In genomic region chr1:171940626-171941025, GRCm38 (mm10) we compare ENCODE assay signal across 31 mouse cellular contexts. TPM values are rescaled to one million over a fixed set of nuclear protein-coding genes. Genes with fewer than 3 reads are reported as not detected.
"Had no signal": no experiment of that assay in that cellular context is flagged by ENCODE, and none has a peak within 500 bp of the region (broad histone marks: within the 10 kb centered on the region; RNA-seq: fewer than 3 reads in every experiment).

No protein-coding gene starts in this region.

- H3K27me3 ChIP-seq: embryonic facial prominence, embryonic 12.5 days; embryonic facial prominence, embryonic 13.5 days; embryonic facial prominence, embryonic 15.5 days; forebrain, embryonic 12.5 days; forebrain, embryonic 13.5 days; forebrain, embryonic 15.5 days had no signal

- H3K9me3 ChIP-seq: embryonic facial prominence, embryonic 10.5 days; embryonic facial prominence, embryonic 12.5 days; embryonic facial prominence, embryonic 13.5 days; embryonic facial prominence, embryonic 15.5 days; forebrain, embryonic 10.5 days; forebrain, embryonic 12.5 days; forebrain, embryonic 13.5 days; forebrain, embryonic 15.5 days had no signal

- H3K4me2 ChIP-seq: embryonic facial prominence, embryonic 12.5 days; embryonic facial prominence, embryonic 13.5 days; embryonic facial prominence, embryonic 15.5 days; forebrain, embryonic 12.5 days; forebrain, embryonic 13.5 days; forebrain, embryonic 15.5 days had no signal

- H3K9ac ChIP-seq: embryonic facial prominence, embryonic 12.5 days; embryonic facial prominence, embryonic 13.5 days; embryonic facial prominence, embryonic 15.5 days; forebrain, embryonic 12.5 days; forebrain, embryonic 13.5 days; forebrain, embryonic 15.5 days; forebrain, postnatal 0 days had no signal

- H3K36me3 ChIP-seq: embryonic facial prominence, embryonic 10.5 days; embryonic facial prominence, embryonic 12.5 days; embryonic facial prominence, embryonic 13.5 days; embryonic facial prominence, embryonic 15.5 days; forebrain, embryonic 10.5 days; forebrain, embryonic 12.5 days; forebrain, embryonic 15.5 days had no signal

- DNase-seq: cerebellum, adult 2 months; cerebellum, adult 8-10 months; cerebellum, adult 9-10 months; cerebellum, adult 9-11 months; cerebellum, postnatal 10 days; cerebellum, postnatal 14 days; cerebellum, postnatal 25 days; cerebellum, postnatal 36 days; embryo, embryonic 11 days; forebrain, postnatal 0 days; gastrocnemius, adult 2 months; gastrocnemius, postnatal 10 days; gastrocnemius, postnatal 14 days; gastrocnemius, postnatal 25 days; gastrocnemius, postnatal 36 days; heart, adult 18-20 months; heart, adult 2 months had no signal

- H3K27ac ChIP-seq: embryonic facial prominence, embryonic 10.5 days; embryonic facial prominence, embryonic 12.5 days; embryonic facial prominence, embryonic 13.5 days; embryonic facial prominence, embryonic 15.5 days; forebrain, embryonic 10.5 days; forebrain, embryonic 12.5 days; forebrain, embryonic 13.5 days; forebrain, embryonic 15.5 days; gastrocnemius, adult 2 months; heart, adult 2 months had no signal

- H3K4me1 ChIP-seq: embryonic facial prominence, embryonic 10.5 days; embryonic facial prominence, embryonic 12.5 days; embryonic facial prominence, embryonic 13.5 days; embryonic facial prominence, embryonic 15.5 days; forebrain, embryonic 10.5 days; forebrain, embryonic 13.5 days had no signal

- H3K4me3 ChIP-seq: embryonic facial prominence, embryonic 10.5 days; embryonic facial prominence, embryonic 12.5 days; embryonic facial prominence, embryonic 13.5 days; embryonic facial prominence, embryonic 15.5 days; erythroblast, embryonic 14.5 days; forebrain, embryonic 10.5 days; forebrain, embryonic 12.5 days; forebrain, embryonic 13.5 days; forebrain, embryonic 15.5 days; gastrocnemius, adult 2 months; heart, adult 2 months had no signal

- ATAC-seq: forebrain, embryonic 13.5 days; forebrain, embryonic 14.5 days; forebrain, embryonic 15.5 days; forebrain, embryonic 16.5 days; forebrain, postnatal 0 days had no signal

RNA-seq across cellular contexts. Expression of gene Slamf6, which starts 23.3 kb away (rescaled TPM):
- polyA plus RNA-seq: cerebellum, adult 2 months; embryonic facial prominence, embryonic 10.5 days; embryonic facial prominence, embryonic 11.5 days; forebrain, embryonic 11.5 days; forebrain, embryonic 12.5 days; forebrain, embryonic 13.5 days; forebrain, embryonic 14.5 days; forebrain, embryonic 15.5 days; forebrain, embryonic 16.5 days had no signal

RNA-seq across cellular contexts. Expression of gene Gm10521, which starts 45.2 kb away (rescaled TPM):
- polyA plus RNA-seq: embryonic facial prominence, embryonic 10.5 days; embryonic facial prominence, embryonic 11.5 days; embryonic facial prominence, embryonic 12.5 days; embryonic facial prominence, embryonic 13.5 days; embryonic facial prominence, embryonic 14.5 days; embryonic facial prominence, embryonic 15.5 days; erythroblast, embryonic 14.5 days; forebrain, embryonic 10.5 days; forebrain, embryonic 11.5 days; forebrain, embryonic 12.5 days; forebrain, embryonic 13.5 days; forebrain, embryonic 14.5 days; forebrain, embryonic 15.5 days; forebrain, embryonic 16.5 days; forebrain, postnatal 0 days had no signal
